Mouse (Mus musculus) Patski (cell line): ENCODE measurements at regions not wholly inside any gene's neighbourhood (a gene's known extent, or its start where the extent isn't known, plus 50 kb on each side); places are given as distances from the start of the nearest gene placed in this dataset.
A peak's percentile ranks its signal among the peaks of the same experiment; 100 is the strongest.

Experiments
- ATAC-seq: fragments of 100-300 bp; one replicate; pipeline ENCODE4 v1.8.0; 2021
- CTCF ChIA-PET: fragments of 350-600 bp; sonication (Branson Sonifier 250); formaldehyde crosslinking; loops from one replicate; lab custom pipeline; 2022; ENCODE audit warnings: inconsistent platforms; lab: Charles Lee
- POLR2A ChIA-PET: fragments of 350-600 bp; sonication (Branson Sonifier 250); formaldehyde crosslinking; loops from one replicate; lab custom pipeline; 2022; ENCODE audit warnings: antibody characterized with exemption, inconsistent platforms; lab: Charles Lee
- DNase-seq: peaks from one replicate; pipeline ENCODE4 v3.0.0-alpha.2; 2011; ENCODE audit warnings: low read depth, low spot score
- H3K27me3 ChIP-seq: fragments of 371-371 bp; one replicate; pipeline ENCODE4 v1.5.1; 2021
- CTCF ChIP-seq: fragments of 100-300 bp; IDR thresholded peaks from one replicate; pipeline ENCODE4 v1.5.1; 2021
- in situ Hi-C: fragments of 300-500 bp; cut with MboI; formaldehyde crosslinking; loops from 3 replicates; pipeline ENCODE4 v1.11.1; 2018; ENCODE audit warnings: low pct_unique_long_range_greater_than_20kb, mixed read lengths

DNA sequence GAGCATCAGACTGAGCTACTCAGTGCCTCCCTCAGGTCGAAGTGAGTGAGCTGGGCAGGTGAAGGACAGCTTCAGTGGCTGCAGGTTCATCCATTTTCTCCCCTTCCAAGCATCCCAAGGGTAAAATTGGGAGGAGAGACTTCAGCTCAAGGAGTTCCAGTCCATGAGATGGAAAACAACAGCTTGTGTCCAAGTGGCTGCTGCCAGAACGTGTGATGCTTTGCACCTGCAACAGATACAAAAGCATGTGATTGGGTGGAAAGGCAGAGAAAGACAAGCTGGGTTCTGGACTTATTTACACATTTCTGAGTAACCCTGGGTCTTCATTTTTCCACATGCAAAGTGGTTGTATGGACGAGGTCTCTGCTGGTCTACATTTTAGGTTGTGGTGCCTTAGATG is 127.7 kb upstream of the Vangl1 start:
- ATAC-seq (no peak), DNase-seq (no peak)
- POLR2A ChIA-PET = no interaction called here
- in situ Hi-C loops = loop anchor here (5.0 kb wide), 2 partner anchors 80 to 360 kb away; no protein-coding TSS in a partner anchor
- TF ChIP-seq CTCF = no peak
- CTCF ChIA-PET = interaction anchor here (0.9 to 3.4 kb wide), 6 partner anchors 10 to 383 kb away, joined by 3 to 11 read pairs (median 3); no protein-coding TSS in a partner anchor
- no peaks in the 10 kb centered on the region for H3K27me3 ChIP-seq

- ATAC-seq (no peak), DNase-seq (no peak)
- no peaks in the 10 kb centered on the region for H3K27me3 ChIP-seq
- no peak for TF ChIP-seq CTCF
- CTCF ChIA-PET = no interaction called here
- in situ Hi-C loops = no loop called here
- POLR2A ChIA-PET = no interaction called here
These were observed 114.8 kb upstream of the Vangl1 start for GRCm38 (mm10) chr3:102319331-102319730.

DNA sequence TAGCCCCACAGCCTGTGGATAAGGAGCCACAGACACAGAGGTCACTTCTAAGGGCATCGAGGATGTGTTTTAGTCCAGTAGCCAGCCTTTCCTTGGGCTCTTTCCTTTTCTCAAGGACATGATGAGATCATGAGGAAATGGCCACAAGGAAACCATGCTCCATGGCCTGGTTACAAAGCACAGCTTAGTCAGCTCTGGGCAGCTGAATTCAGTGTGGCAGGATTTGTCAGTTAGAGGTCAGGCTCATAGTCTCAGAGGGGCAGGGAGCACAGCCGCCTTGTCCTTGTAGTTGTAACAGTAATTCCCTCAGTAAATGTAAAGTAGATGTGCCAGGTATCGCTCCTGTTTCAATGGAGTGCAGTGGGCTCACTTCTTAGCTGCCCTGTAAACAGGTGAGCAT is 111.7 kb upstream of the Vangl1 start:
- DNase-seq = no peak
- H3K27me3 ChIP-seq = no peaks in the 10 kb centered on the region
- TF ChIP-seq CTCF = no peak
- in situ Hi-C loops = no loop called here
- no peak for ATAC-seq
- ChIA-PET POLR2A (interaction anchor here (0.6 kb wide), 1 partner anchor 115 kb away, joined by 3 read pairs; no protein-coding TSS in a partner anchor), CTCF (interaction anchor here (1.2 to 1.5 kb wide), 2 partner anchors 9 to 198 kb away, joined by 3 read pairs; no protein-coding TSS in a partner anchor)

DNA sequence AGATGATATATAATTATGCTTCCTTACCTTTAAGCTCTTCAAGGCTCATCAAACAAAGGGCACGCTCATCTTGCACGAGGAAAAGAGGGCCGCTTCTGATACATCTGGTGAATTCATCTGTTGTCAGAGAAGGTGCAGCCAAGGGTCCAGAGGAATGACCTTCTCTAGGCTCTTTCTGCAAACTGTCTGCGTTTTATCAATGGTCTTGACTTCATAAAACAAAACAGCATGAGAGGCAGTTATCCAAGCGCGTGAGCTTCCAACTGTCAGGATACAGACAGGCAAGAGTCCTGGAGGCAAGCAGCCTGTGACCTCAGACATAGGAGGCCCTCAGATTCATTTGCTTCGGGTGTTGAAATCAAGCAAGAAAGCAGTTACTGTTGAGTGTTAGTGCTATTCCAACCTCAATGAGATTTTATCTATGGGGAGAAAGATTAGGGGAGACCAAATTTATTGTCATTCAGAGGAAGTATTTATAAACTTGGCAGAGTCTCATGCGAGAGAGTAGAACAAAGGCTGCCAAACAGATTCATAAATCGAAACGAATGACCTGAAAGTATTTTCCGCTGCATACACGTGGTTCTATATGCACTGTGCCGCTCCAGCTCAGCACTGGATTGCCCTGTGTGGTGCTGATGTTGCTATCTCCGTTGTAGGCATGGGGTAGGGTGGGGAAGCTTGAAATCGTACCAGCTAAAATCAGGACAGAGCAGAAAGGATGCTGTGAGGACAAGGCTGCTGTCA is 107.2 kb upstream of the Vangl1 start:
- TF ChIP-seq CTCF = no peak
- POLR2A ChIA-PET = no interaction called here
- H3K27me3 ChIP-seq = no peaks in the 10 kb centered on the region
- no peak for DNase-seq
- CTCF ChIA-PET = interaction anchor here (0.9 to 1.5 kb wide), 3 partner anchors 14 to 155 kb away, joined by 3 to 4 read pairs (median 3); no protein-coding TSS in a partner anchor
- ATAC-seq = no peak
- in situ Hi-C loops = no loop called here

DNA sequence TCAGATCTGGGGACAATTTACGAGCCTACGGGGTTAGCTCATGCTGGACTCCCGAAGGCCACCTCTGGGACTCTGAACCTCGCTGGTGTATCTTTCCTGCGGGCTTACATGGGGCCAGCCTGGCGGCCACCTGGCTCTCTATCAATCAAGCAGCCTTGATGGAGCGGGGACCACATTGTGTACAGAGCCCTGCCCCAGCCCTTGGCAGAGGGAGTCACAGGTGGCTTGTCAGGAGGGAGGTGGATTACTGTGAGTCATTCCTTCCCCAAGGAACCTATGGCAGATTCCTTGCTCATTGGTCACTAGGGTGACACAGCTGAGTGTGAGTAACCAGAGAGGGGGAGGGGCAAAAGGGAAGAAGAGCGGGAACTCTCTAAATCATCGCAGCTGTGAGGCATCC is 105.8 kb upstream of the Vangl1 start:
- DNase-seq = peak; percentile 53
- no peaks in the 10 kb centered on the region for H3K27me3 ChIP-seq
- ChIA-PET CTCF (interaction anchor here (0.8 kb wide), 1 partner anchor 19 kb away, joined by 3 read pairs; no protein-coding TSS in a partner anchor), POLR2A (no interaction called here)
- in situ Hi-C loops = no loop called here
- no peak for TF ChIP-seq CTCF
- ATAC-seq = peak; percentile 58

DNA sequence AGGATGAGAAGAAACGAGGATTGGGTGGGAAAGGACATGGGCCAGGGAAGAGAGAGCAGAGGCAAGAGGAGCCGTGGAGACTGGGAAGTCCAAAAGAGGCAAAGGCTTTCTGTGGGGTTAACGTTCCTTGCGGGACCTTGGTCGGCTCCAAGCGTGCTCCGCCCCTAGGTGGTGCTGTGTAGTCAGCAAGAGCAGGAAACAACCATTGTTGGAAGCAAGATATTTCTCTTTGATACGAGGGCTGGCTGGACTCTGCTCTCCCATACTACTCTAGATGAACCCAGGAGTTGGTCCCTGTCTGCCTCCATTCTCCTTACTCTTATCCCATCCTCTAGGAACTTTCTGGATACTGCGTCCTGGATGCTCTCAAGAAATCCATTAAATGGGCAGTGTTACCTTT is 105.3 kb upstream of the Vangl1 start:
- DNase-seq (no peak), ATAC-seq (no peak)
- POLR2A ChIA-PET = no interaction called here
- no peaks in the 10 kb centered on the region for H3K27me3 ChIP-seq
- in situ Hi-C loops = no loop called here
- peak; percentile 82 for TF ChIP-seq CTCF
- CTCF ChIA-PET = interaction anchor here (0.8 kb wide), 1 partner anchor 18 kb away, joined by 3 read pairs; no protein-coding TSS in a partner anchor

DNA sequence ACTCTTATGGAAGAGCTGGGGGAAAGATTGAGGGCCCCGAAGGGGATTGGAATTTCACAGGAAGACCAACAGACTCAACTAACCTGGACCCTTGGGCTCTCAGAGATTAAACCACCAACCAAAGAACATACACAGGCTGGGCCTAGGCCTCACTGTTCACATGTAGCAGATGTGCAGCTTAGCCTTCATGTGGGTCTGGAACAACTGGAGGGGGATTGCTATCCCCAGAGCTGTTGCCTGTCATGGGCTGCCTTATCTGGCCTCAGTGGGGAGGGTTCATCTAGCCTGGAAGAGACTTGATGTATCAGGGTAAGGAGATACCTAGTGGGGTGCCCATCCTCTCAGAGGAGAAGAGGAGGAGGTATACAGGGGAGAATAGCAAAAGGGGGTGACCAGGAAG is 103.2 kb upstream of the Vangl1 start:
- no peaks in the 10 kb centered on the region for H3K27me3 ChIP-seq
- ChIA-PET CTCF (interaction anchor here (1.1 kb wide), 1 partner anchor 28 kb away, joined by 3 read pairs; no protein-coding TSS in a partner anchor), POLR2A (no interaction called here)
- ATAC-seq (no peak), DNase-seq (no peak)
- in situ Hi-C loops = no loop called here
- no peak for TF ChIP-seq CTCF

DNA sequence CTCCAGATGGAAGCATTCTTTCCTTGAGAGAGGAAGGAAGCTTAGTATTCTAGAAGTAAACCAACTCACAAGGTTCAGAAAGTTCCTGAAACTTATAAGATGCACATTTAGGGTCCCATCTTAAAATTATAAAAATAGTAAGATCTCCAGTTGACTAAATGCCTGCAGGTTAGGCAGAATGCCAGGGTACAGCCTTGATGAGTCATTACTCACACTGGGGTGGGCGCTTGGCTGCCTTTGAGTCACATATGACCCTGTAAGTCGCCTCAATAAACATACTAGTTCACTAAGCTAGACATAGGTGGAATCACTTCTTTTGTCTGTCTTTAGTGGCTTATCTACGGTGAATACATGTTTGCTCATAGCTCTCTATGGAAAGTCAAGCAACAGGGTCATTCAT is 87.9 kb upstream of the Vangl1 start:
- H3K27me3 ChIP-seq = no peaks in the 10 kb centered on the region
- no peak for TF ChIP-seq CTCF
- POLR2A ChIA-PET = no interaction called here
- CTCF ChIA-PET = interaction anchor here (1.0 kb wide), 3 partner anchors 12 to 459 kb away, joined by 3 read pairs; no protein-coding TSS in a partner anchor
- DNase-seq (no peak), ATAC-seq (no peak)
- in situ Hi-C loops = no loop called here

DNA sequence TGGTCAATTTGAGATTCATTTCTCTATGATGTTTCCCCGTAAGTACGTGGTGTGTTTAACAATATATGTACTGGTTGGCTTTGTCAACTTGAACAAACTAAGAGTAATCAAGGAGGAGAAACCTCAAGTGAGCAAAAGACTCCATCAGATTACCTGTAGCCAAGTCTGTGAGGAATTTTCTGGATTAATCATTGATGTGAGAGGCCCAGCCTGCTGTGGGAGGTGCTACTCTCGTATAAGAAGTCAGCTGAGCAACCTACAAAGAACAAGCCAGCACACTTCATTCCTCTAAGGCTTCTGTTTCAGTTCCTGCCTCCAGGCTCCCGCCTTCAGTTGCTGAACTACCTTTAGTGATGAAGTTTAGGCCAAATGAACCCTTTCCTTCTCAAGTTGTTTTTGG is 77.5 kb upstream of the Vangl1 start:
- ATAC-seq (no peak), DNase-seq (no peak)
- CTCF ChIA-PET = interaction anchor here (0.8 to 1.5 kb wide), 2 partner anchors 8 to 11 kb away, joined by 3 to 5 read pairs; no protein-coding TSS in a partner anchor
- H3K27me3 ChIP-seq = no peaks in the 10 kb centered on the region
- no peak for TF ChIP-seq CTCF
- POLR2A ChIA-PET = no interaction called here
- in situ Hi-C loops = no loop called here

- in situ Hi-C loops = no loop called here
- CTCF ChIA-PET = no interaction called here
- DNase-seq = no peak
These were observed 72.3 kb upstream of the Vangl1 start for GRCm38 (mm10) chr3:102276758-102277157.

GRCm38 (mm10) chr3:102276283-102276682 is 71.8 kb upstream of the Vangl1 start:
- ATAC-seq = no peak
- no peak for TF ChIP-seq CTCF
- no peak for DNase-seq
- ChIA-PET CTCF (no interaction called here), POLR2A (no interaction called here)
- no peaks in the 10 kb centered on the region for H3K27me3 ChIP-seq
- in situ Hi-C loops = no loop called here

More at GRCm38 (mm10) chr3:102276758-102277157, 72.3 kb upstream of the Vangl1 start:
- no peaks in the 10 kb centered on the region for H3K27me3 ChIP-seq
- POLR2A ChIA-PET = no interaction called here
- no peak for ATAC-seq
- no peak for TF ChIP-seq CTCF
